Mouse (Mus musculus) layer of hippocampus, adult 11-12 months (tissue): Measurements from ENCODE around the gene Msmp.

ENCODE experiments used
- DNase-seq: peaks from one replicate; pipeline ENCODE4 v3.0.0; 2022; ENCODE audit warnings: low spot score

The Msmp gene

DNA sequence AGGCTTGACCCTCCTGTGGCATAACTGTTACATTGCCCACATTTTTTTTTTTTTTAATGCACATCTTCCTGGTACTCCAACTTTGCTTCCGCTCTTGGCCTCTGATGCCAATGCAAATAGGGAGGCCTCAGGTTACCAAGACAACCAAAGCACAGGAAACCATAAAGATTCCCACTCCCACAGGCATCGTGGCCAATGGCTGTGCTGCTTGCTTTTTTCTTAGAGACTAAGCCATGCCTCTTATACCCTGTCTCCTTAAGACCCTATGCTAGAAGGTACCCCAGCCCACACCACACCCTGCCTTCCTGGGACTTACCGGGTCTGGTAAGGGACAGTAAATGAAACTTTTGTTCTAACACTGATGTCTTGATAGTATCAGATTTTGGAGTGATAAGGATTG is 9.2 kb upstream of the Msmp start:
- DNase-seq: no peak

DNA sequence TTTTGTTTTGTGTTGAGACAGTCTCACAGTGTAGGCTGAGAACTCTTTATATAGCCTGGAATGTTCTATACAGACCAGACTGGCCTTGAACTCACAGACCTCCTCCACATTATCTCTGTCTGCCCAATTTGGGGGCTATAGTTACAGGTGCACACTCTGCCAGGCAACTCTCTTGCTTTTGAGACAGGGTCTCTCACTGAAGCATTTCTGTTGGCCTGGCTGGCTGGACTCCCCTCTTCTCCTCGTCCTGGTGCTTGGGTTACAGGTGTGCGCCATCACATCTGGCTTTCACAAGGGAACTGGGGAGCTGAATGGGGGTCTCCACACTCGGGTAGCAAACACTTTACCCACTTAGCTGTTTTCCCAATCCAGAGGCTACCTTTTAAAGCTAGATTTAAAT is 7.7 kb upstream of the Msmp start:
- DNase-seq: no peak

DNA sequence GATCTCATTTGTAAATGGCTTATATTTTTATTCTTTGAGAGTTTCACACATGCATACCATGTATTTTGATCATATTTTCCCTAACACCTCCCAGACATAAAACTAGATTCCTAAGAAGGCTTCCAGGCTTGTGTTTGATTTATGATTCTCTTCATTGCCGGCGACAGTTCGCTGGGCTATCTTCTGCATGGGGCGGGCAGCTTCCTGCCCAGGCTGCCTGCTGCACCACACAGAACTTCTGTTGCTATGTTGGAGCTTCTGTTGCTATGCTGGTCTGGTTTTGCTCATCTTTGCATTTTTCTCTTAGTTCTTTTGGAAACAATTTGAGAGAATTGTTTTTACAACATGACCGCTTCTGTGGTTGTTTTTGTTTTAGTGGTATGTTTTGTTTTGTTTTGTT is 7.2 kb upstream of the Msmp start:
- DNase-seq: no peak

DNA sequence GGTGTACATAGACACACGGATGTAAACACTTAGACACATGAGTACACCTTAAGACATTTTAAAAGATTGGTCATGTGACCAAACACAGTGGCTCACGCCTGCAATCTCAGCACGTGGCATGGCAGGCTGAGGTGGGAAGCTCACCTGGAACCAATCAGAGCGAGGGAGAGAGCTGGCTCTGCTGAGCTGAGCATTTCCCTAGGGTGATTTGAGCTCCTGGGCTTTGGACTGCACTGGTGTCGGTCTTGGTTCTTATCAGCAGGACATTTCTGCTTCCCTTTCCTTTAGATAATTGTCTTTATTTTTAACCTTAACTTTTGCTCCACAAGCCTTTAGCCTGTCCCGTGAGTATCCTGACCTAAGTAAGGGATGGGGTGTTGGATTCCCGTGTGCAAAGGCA is 3.4 kb upstream of the Msmp start:
- no peak for DNase-seq

DNA sequence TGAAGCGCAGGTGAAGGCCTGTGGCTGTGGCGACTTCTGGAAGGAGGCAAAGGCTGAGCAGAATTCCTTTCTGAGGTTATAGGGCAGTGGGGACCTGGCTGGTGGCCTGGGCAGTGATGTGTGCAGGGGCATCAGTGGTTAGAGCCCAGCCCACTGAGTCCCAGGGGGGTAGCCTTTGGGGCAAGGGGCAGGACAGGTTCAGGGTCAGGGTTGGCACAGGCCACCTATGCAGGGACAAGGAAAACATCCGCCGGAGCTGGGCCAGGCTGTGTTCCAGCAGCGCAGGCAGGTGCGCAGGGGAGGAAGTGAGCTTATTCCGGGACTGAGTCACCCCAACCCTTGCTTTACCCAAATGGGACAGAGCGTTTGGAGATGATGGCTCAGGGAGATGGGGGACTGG is 2.1 kb upstream of the Msmp start:
- no peak for DNase-seq

GRCm38 (mm10) chr4:43585682-43586081 is 1.4 kb upstream of the Msmp start:
- no peak for DNase-seq

DNA sequence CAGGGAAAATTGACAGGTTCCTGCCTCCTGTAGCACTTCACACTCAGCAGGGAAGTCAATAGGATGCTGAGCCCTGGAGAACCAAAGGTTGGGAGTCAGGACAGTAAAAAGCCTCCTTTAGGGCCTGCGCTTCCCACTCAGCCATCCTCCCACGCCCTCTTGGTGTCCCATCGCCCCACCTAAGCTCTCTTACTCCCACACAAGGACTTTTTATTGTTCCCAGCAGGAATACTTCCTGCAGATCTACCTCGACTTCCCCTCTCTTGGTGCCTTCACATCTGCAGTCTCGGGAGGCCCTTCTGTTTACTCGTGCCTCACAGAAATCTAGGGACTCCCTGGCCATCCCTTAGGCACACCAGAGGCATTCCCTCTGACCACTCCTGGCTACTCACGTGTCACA is 873 bp downstream of the Msmp start:
- DNase-seq: no peak

GRCm38 (mm10) chr4:43582241-43582640 is 2.1 kb downstream of the Msmp start:
- no peak for DNase-seq

DNA sequence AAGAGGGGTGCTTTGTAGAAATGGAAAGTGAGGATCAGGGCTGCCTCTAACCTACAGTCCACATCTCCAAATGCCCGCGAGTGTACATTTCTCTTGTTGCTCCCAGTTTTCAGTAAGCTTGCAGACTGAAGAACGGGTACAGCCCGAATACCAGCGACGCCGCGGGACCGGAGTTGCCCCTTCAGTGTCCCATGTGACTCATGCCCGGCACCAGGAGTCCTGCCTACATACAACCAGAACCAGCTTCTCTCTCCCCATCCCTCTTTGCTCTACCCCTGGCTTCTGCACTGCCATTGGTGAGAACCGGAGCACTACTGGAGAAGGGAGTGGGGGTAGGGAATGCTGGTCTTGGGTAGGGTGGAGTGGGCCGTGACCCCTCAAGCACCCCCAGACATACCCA is 2.9 kb downstream of the Msmp start:
- DNase-seq: no peak

DNA sequence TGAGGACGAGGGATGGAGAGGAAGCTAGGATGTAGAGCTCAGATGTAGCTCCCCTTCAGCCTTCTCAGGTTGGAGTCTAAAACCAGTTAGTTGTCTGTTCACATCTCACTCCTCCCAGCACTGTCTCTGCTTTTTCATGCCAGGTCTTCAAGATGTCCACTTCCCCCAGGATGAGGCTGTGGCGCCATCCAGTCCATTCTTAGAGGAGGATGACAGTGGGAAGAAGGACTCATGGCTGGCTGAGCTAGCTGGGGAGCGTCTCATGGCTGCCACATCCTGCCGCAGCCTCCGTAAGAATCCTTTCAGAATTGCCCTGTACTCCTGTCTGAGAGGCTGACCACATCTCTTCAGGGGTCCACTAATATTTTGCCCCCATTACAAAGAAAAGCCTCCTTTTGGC is 3.6 kb downstream of the Msmp start:
- DNase-seq: no peak

- DNase-seq: no peak
Observed at GRCm38 (mm10) chr4:43579731-43580130, 4.6 kb downstream of the Msmp start.

GRCm38 (mm10) chr4:43579256-43579655 is 5.0 kb downstream of the Msmp start:
- DNase-seq: no peak

DNA sequence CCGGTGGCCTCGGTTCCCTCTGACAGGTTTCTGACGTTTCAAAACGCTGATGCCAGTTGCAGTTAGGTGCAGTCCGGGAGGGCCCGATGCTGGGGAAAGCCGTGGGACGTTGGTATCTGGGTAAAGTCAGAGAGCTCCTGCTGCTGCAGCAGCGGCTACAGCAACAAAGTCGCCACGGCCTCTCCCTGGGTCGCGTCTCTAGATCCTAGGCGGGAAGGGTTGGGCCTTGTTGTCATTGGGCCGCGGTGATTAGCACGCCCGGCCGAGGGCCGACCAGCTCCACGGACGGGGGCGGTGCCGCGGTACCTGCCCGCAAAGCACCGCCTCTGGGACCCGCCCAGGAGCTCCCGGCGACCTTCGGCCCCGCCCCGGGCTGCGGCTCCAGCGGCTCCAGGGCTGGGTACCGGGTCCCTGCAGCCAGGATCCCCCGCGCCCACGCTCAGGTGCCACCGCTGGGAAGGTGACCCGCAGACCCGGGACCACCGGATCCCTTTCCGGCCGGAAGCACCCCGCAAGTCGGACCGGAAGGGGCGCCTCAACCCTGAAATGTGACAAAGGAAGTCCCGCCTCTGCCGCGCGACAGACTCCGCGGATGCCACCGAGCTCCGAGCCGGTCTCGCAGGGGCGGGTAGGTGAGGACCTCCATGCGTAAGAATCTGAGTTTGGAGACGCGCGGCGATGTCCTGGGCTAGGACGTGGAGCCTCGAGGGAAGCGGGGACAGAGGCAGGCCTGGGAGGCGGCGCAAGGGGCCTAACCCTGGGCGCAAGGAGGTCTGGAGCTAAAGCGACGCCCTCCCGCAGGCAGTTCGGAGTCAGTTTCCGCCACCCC is 5.7 kb downstream of the Msmp start, which contains the start of the genes Rgp1 and Gba2:
Gene Rgp1 (plus strand): TSS at position 340 of the 829 bp plus-strand sequence.
Gene Gba2 (minus strand): TSS at position 498 of the 829 bp plus-strand sequence.
- DNase-seq: peak; percentile 84

GRCm38 (mm10) chr4:43577237-43577881 is 6.9 kb downstream of the Msmp start:
- DNase-seq: no peak

DNA sequence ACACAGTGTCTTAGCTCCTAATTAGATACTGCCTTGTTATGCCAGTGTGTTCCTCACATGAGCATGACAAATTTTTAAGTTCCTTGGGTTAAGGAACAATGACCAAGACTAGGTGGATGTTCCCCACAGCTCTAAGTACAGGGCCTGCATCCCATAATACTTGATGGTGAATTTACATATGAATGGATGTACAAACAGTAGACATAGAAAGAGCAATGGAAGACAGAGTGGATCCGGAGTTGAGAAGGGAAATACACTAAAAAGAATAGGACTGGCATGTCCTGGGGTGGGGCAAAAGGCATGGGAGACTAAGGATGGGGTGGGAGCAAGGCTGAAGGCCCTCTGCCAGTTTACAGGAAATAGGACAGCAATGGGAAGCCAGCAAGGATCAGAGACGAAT is 8.9 kb downstream of the Msmp start:
- DNase-seq: no peak

DNA sequence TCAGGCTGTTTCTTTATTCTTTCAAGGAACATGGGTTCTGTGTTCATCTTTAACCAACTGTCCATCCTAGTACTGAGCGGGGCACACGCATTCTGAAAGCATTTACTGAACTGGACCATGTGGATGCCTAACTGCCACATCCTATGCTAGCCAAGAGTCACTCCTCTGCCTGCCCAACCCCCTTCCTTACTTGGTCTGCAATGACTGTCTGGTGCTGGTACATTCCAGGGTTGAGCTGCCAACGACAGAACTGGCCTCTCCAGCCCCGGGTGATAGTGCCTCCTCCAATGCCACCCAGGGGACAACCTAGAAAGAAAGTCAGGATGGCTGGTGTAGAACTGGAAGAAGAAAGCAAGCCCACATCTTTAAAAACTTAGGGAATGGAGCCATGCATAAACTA is 10.7 kb downstream of the Msmp start:
- DNase-seq: no peak

- DNase-seq: no peak
Observed at GRCm38 (mm10) chr4:43571395-43572045, 12.8 kb downstream of the Msmp start.

GRCm38 (mm10) chr4:43567140-43567539 is 17.2 kb downstream of the Msmp start:
- no peak for DNase-seq

GRCm38 (mm10) chr4:43564231-43564630 is 20.1 kb downstream of the Msmp start:
- DNase-seq: no peak

- no peak for DNase-seq
Observed at GRCm38 (mm10) chr4:43563601-43563875, 20.8 kb downstream of the Msmp start.

DNA sequence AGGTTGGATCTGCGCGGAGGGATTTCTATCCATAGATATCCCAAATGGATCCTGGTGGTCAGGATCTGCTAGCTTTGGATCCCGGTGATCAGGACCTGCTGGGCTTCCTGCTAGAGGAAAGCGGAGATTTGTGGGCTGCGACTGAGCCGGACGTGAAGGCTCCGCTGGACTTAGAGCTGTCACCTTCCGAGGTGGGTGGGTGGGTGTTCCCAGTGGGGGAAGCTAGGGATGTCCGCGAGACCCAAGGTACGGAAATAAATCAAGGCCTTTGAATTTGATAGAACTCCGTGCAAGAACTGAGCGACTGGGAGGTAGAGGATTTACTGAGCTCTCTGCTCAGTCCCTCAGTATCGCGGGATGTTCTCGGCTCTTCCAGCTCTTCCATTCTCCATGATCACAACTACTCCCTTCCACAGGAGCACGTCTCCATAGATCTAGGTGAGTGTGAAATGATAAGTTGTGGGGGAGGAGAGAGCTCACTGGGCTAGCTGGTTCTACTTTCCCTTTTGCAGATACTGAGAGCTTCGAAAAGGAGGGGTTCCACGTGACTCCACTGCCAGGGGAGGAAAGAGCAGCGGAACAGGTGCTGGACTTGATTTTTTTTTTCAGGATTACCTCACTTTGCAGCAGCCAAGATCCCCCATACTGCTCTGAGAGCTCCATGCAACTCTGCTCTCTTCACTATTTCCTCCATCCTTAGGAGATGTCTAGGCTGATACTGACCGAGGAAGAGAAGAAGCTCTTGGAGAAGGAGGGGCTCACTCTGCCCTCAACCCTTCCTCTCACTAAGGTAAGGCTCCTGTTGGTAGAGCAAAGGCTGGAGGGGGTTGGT is 21.3 kb downstream of the Msmp start:
- DNase-seq: no peak

DNA sequence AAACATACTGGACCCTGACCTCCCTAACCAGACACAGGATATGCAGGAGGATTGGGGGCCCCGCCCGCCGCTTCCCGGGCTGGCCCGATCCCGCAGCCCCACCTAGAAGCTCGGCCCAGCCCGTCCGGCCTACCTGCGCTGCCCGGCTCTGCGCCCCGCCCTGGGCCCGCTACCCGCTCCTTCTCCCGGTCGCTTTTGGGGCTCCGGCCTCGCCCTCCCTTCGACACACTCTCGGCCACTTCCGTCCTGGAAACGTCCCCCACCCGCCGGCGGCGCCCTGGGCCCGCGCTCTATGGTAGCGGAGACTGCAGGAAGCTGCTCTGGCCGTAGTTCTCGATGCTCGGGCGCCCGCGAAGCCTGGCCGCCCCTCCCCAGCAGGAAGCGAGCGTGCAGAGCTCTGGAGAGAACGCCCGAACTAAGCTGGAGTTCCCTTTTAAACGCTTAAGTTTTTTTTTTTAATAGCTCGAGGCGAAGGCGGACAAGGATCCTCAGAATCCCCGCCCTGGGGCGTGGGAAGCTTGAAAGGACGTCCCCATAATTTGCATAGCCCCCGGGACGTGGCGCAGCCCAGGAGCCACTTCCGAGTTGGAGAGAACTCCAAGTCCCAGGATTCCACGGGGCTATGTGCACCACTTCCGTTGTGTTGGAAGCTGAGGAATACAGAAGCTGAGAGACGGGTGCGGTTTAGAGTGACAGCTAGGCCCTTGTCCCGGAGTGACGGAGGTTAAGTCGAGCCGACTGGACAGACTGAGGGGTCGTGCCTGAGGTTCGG is 22.1 kb downstream of the Msmp start, which contains the start of the genes Creb3 and Tln1:
Gene Creb3 (plus strand): TSS at position 336 of the 772 bp plus-strand sequence.
Gene Tln1 (minus strand): TSS at position 695 of the 772 bp plus-strand sequence.
- DNase-seq: peak; percentile 94
